Mouse (Mus musculus) forebrain, embryonic 11.5 days (tissue): ENCODE measurements around the gene Slfn1. TPM values are rescaled to one million over a fixed set of nuclear protein-coding genes. Genes with fewer than 3 reads are reported as not detected.

ENCODE experiments used
- ATAC-seq: fragments of 200-750 bp; cut with Nextera tagmentation; replicated peaks from 2 replicates; pipeline ENCODE4 v1.8.0; 2017; ENCODE audit warnings: moderate TSS enrichment; ENCODE audit not compliant: low FRiP score
- DNase-seq: peaks from one replicate; pipeline ENCODE4 v3.0.0-alpha.2; 2017; ENCODE audit warnings: low spot score
- H3K27ac ChIP-seq: fragments of 300-500 bp; sonication (generic); 2 replicates; pipeline ENCODE4 v1.5.1; 2014; ENCODE audit warnings: low read depth, low read length
- H3K27me3 ChIP-seq: fragments of 300-500 bp; sonication (generic); 2 replicates; pipeline ENCODE4 v1.6.1; 2014; ENCODE audit warnings: mild to moderate bottlenecking, low read length, mixed read lengths; ENCODE audit not compliant: control insufficient read depth, insufficient read depth
- H3K36me3 ChIP-seq: fragments of 300-500 bp; sonication (generic); 2 replicates; pipeline ENCODE4 v1.6.1; 2014; ENCODE audit warnings: mild to moderate bottlenecking, low read length, moderate library complexity, mixed read lengths; ENCODE audit not compliant: control insufficient read depth, insufficient read depth
- H3K4me1 ChIP-seq: fragments of 300-500 bp; sonication (generic); replicated peaks from 2 replicates; pipeline ENCODE4 v1.6.1; 2014; ENCODE audit warnings: low read length, mixed read lengths; ENCODE audit not compliant: control insufficient read depth, insufficient read depth
- H3K4me2 ChIP-seq: fragments of 300-500 bp; sonication (generic); 2 replicates; pipeline ENCODE4 v1.6.1; 2014; ENCODE audit warnings: low read depth, mild to moderate bottlenecking, low read length, moderate library complexity, mixed read lengths; ENCODE audit not compliant: severe bottlenecking
- H3K4me3 ChIP-seq: fragments of 300-500 bp; sonication (generic); 2 replicates; pipeline ENCODE4 v1.5.1; 2014; ENCODE audit warnings: low read depth, low read length
- H3K9ac ChIP-seq: fragments of 300-500 bp; sonication (generic); 2 replicates; pipeline ENCODE4 v1.6.1; 2014; ENCODE audit warnings: low read length
- H3K9me3 ChIP-seq: fragments of 300-500 bp; sonication (generic); 2 replicates; pipeline ENCODE4 v1.6.1; 2016; ENCODE audit warnings: low read length, mixed read lengths; ENCODE audit not compliant: control insufficient read depth
- WGBS: fragments of 180-500 bp; shearing (Covaris S2); extraction: QIAGEN DNeasy Blood & Tissue Kit; methylation state at CpG from one replicate; pipeline ENCODE4 v1.1.7; 2014; 5-methylcytosine and 5-hydroxymethylcytosine counted together
- polyA plus RNA-seq: library from polyadenylated mRNA; unstranded; fragments of >200 nt; fragmentation: Nextera tagmentation; extraction: Ambion mirVana; gene quantifications from 2 replicates; pipeline ENCODE4 v1.2.1, GENCODE M21; 2014

The Slfn1 gene
- polyA plus RNA-seq = not detected in 2 replicates

- H3K36me3 ChIP-seq = no peaks in the 10 kb centered on the region
- H3K4me3 ChIP-seq = no peak within 1 kb of the TSS
- H3K9me3 ChIP-seq = no peaks in the 10 kb centered on the region
- DNase-seq (no peak), ATAC-seq (no peak)
- H3K27me3 ChIP-seq = no peaks in the 10 kb centered on the region
- no peak within 1 kb of the TSS for H3K9ac ChIP-seq
- no peaks in the 10 kb centered on the region for H3K4me1 ChIP-seq
- no peak within 1 kb of the TSS for H3K27ac ChIP-seq
- WGBS = 91% methylated on average over 13 of the region's 13 CpGs
- no peak within 1 kb of the TSS for H3K4me2 ChIP-seq
These were observed at the start of gene Slfn1 for GRCm38 (mm10) chr11:83116597-83117227. Gene Slfn1, plus strand, starts transcription at chr11:83116849.

DNA sequence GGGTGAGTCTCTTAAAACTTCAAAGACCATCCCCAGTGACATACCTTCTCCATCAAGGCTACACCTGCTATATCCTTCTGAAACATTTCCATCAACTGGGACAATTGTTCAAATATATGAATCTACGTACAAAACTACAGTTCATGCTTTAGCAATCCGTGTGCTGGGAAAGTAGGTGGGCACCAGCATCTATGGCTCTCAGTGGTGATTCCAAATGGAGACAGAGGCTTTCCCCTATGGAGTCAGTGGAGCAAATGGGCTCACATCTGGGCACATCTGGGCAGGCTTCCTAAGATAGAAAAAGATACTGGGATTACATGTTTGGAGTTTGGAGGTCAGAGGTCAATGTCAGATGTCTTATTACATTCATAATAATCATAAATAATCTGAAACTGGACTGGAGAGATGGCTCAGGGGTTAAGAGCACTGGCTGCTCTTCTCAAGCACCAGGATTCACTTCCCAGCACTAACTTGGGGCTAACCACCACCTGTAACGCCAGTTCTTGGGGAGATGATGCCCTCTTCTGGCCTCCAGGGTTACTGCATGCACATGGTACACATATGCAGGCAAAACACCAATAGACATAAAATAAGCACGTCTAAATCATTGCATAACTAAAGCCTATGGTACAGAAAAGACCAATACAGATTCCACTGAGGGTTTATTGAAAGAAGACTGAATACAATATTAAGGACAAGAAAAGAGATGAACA is 48.5 kb upstream of the Slfn1 start:
- WGBS = 81% methylated on average over 4 of the region's 4 CpGs
- no peaks in the 10 kb centered on the region for H3K27me3 ChIP-seq
- no peak overlapping the region for H3K4me3 ChIP-seq
- H3K4me1 ChIP-seq = no peaks in the 10 kb centered on the region; the same call in 1 of the 2 replicates
- no peak overlapping the region for H3K27ac ChIP-seq
- H3K4me2 ChIP-seq = no peak overlapping the region
- no peaks in the 10 kb centered on the region for H3K36me3 ChIP-seq
- H3K9me3 ChIP-seq = no peaks in the 10 kb centered on the region
- H3K9ac ChIP-seq = no peak overlapping the region
- DNase-seq (no peak), ATAC-seq (no peak)

GRCm38 (mm10) chr11:83070321-83070970 is 46.2 kb upstream of the Slfn1 start:
- ATAC-seq = no peak

GRCm38 (mm10) chr11:83077714-83078422 is 38.8 kb upstream of the Slfn1 start:
- no peak overlapping the region for H3K4me3 ChIP-seq
- DNase-seq (no peak), ATAC-seq (no peak)
- no peak overlapping the region for H3K9ac ChIP-seq
- no peaks in the 10 kb centered on the region for H3K4me1 ChIP-seq
- H3K4me2 ChIP-seq = no peak overlapping the region
- H3K36me3 ChIP-seq = no peaks in the 10 kb centered on the region
- no peaks in the 10 kb centered on the region for H3K27me3 ChIP-seq
- H3K27ac ChIP-seq = no peak overlapping the region
- H3K9me3 ChIP-seq = no peaks in the 10 kb centered on the region
- 86% methylated on average over 3 of the region's 3 CpGs for WGBS

More at GRCm38 (mm10) chr11:83070321-83070970, 46.2 kb upstream of the Slfn1 start:
- no peak overlapping the region for H3K4me3 ChIP-seq
- H3K27me3 ChIP-seq = no peaks in the 10 kb centered on the region
- DNase-seq = no peak
- H3K36me3 ChIP-seq = no peaks in the 10 kb centered on the region
- WGBS = 87% methylated on average over 15 of the region's 15 CpGs
- H3K9me3 ChIP-seq = no peaks in the 10 kb centered on the region
- H3K4me1 ChIP-seq = no peaks in the 10 kb centered on the region
- no peak overlapping the region for H3K9ac ChIP-seq
- no peak overlapping the region for H3K27ac ChIP-seq
- no peak overlapping the region for H3K4me2 ChIP-seq

DNA sequence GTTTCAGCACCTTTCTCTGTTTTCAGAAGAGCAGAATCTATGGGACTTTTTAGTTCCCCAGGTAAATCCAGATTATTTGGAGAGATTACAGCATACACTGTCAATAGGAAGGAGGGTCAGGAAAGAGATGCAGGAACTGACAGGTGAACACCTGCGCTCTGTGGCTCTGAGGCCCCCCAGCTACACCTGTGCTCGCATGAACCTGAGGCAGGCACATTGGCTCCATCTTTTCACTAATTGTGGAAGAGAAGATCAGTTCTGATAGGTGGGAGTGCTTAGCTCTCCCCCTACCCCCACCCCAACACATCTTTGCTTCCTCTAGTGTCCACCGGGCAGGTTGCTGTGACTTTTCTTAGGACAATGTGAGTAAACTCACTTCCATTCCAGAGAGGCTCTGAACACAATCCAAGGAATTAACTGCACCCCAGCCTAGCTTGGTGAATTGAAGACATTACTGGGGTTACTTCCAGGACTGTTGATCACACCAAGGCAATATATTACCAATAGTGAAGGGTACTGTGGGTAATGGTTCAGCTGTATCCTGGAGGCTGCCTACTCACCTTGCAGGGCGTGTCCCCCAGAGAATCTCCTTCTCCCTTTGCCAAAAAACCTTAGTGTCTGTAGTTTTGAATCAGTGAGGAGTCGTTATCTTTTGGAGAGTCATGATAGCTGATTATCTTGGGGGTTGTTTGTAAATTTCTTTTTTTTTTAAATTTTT is 38.1 kb upstream of the Slfn1 start:
- no peaks in the 10 kb centered on the region for H3K27me3 ChIP-seq
- no peak overlapping the region for H3K27ac ChIP-seq
- H3K9me3 ChIP-seq = no peaks in the 10 kb centered on the region
- ATAC-seq (no peak), DNase-seq (no peak)
- no peak overlapping the region for H3K4me2 ChIP-seq
- H3K4me3 ChIP-seq = no peak overlapping the region
- no peak overlapping the region for H3K9ac ChIP-seq
- 85% methylated on average over 5 of the region's 5 CpGs for WGBS
- no peaks in the 10 kb centered on the region for H3K36me3 ChIP-seq
- H3K4me1 ChIP-seq = no peaks in the 10 kb centered on the region

- Histone ChIP-seq H3K36me3 (no peaks in the 10 kb centered on the region), H3K27ac (no peak overlapping the region), H3K9ac (no peak overlapping the region), H3K9me3 (no peaks in the 10 kb centered on the region), H3K4me2 (no peak overlapping the region), H3K4me3 (no peak overlapping the region), H3K4me1 (no peaks in the 10 kb centered on the region), H3K27me3 (no peaks in the 10 kb centered on the region)
- WGBS = 86% methylated on average over 9 of the region's 9 CpGs
- ATAC-seq (no peak), DNase-seq (no peak)
These were observed 37.0 kb upstream of the Slfn1 start for GRCm38 (mm10) chr11:83079487-83080199.

GRCm38 (mm10) chr11:83082741-83083473 is 33.7 kb upstream of the Slfn1 start:
- no peak for ATAC-seq

More at GRCm38 (mm10) chr11:83082741-83083473, 33.7 kb upstream of the Slfn1 start:
- Histone ChIP-seq H3K27me3 (no peaks in the 10 kb centered on the region), H3K9ac (no peak overlapping the region), H3K9me3 (no peaks in the 10 kb centered on the region), H3K36me3 (no peaks in the 10 kb centered on the region), H3K27ac (no peak overlapping the region), H3K4me3 (no peak overlapping the region), H3K4me2 (no peak overlapping the region), H3K4me1 (no peaks in the 10 kb centered on the region)
- 69% methylated on average over 7 of the region's 7 CpGs for WGBS
- no peak for DNase-seq
